Mouse (Mus musculus) CH12.LX (cell line): ENCODE data around the gene Ngfr. TPM values are rescaled to one million over a fixed set of nuclear protein-coding genes. Genes with fewer than 3 reads are reported as not detected.

Experiments
- DNase-seq: peaks from one replicate; pipeline ENCODE4 v3.0.0-alpha.2; 2013; ENCODE audit errors: extremely low read depth
- H3K27ac ChIP-seq: 2 replicates; pipeline ENCODE4 v1.5.1; 2012; ENCODE audit warnings: low read depth, mild to moderate bottlenecking, control low read depth, moderate library complexity; ENCODE audit not compliant: insufficient read depth
- H3K27me3 ChIP-seq: replicated peaks from 2 replicates; pipeline ENCODE3; 2012; ENCODE audit warnings: inconsistent platforms
- H3K36me3 ChIP-seq, 2 experiments: replicated peaks in 1 of 2; 2 replicates each; pipeline versions ENCODE3 to v1.6.1; 2012; ENCODE audit warnings: inconsistent platforms in 1 of 2, low read length in 1 of 2, mild to moderate bottlenecking in 1 of 2, mixed read lengths in 1 of 2, moderate library complexity in 1 of 2; ENCODE audit not compliant: control insufficient read depth in 1 of 2, insufficient read depth in 1 of 2
- H3K4me1 ChIP-seq, 2 experiments: 2 replicates each; pipeline ENCODE4 v1.6.1; 2012; ENCODE audit warnings: inconsistent platforms in 1 of 2, moderate library complexity in 1 of 2; ENCODE audit not compliant: insufficient read depth in 2 of 2, control insufficient read depth in 1 of 2
- H3K4me2 ChIP-seq: 2 replicates; pipeline ENCODE4 v1.6.1; 2012; ENCODE audit warnings: low read depth, mild to moderate bottlenecking, control low read depth; ENCODE audit not compliant: poor library complexity, insufficient read depth, severe bottlenecking
- H3K4me3 ChIP-seq, 3 experiments: fragments of 150-350 bp in 1 of 3; sonication (generic) in 1 of 3; replicated peaks in 1 of 3; 2 replicates each; pipeline versions ENCODE3 to v1.5.1; 2011 to 2012; ENCODE audit warnings: low read depth in 2 of 3, low read length in 2 of 3, mild to moderate bottlenecking in 2 of 3, moderate library complexity in 2 of 3, control low read depth in 1 of 3, improper control_type of control experiment in 1 of 3, inconsistent platforms in 1 of 3, mixed read lengths in 1 of 3; ENCODE audit not compliant: poor library complexity in 1 of 3
- H3K79me2 ChIP-seq: replicated peaks from 2 replicates; pipeline ENCODE4 v1.6.1; 2012; ENCODE audit warnings: mild to moderate bottlenecking, moderate library complexity; ENCODE audit not compliant: control insufficient read depth, poor library complexity, insufficient read depth, severe bottlenecking; ENCODE audit errors: extremely low read depth
- H3K9ac ChIP-seq: 2 replicates; pipeline ENCODE4 v1.6.1; 2012; ENCODE audit warnings: low read depth, mild to moderate bottlenecking, control low read depth, moderate library complexity; ENCODE audit not compliant: insufficient read depth
- H3K9me3 ChIP-seq: replicated peaks from 2 replicates; pipeline ENCODE3; 2012; ENCODE audit warnings: low read length, inconsistent platforms, mixed read lengths
- BHLHE40 ChIP-seq: IDR thresholded peaks from 2 replicates; pipeline ENCODE4 v1.6.1; 2011; ENCODE audit warnings: mild to moderate bottlenecking, low read depth, low read length, improper control_type of control experiment
- CHD1 ChIP-seq: IDR thresholded peaks from 2 replicates; pipeline ENCODE4 v1.6.1; 2012; ENCODE audit warnings: low read depth, low read length, improper control_type of control experiment, inconsistent platforms
- CTCF ChIP-seq, 2 experiments: IDR thresholded peaks in 1 of 2; conservative IDR thresholded peaks in 1 of 2; 2 replicates each; pipeline ENCODE4 v1.5.1; 2011 to 2012; ENCODE audit warnings: low read depth in 2 of 2, low read length in 2 of 2, improper control_type of control experiment in 1 of 2, inconsistent platforms in 1 of 2, mild to moderate bottlenecking in 1 of 2, moderate library complexity in 1 of 2
- E2F4 ChIP-seq: IDR thresholded peaks from 2 replicates; pipeline ENCODE4 v1.6.1; 2011; ENCODE audit warnings: low read depth, low read length, improper control_type of control experiment; ENCODE audit not compliant: insufficient replicate concordance
- GABPA ChIP-seq: IDR thresholded peaks from 2 replicates; pipeline ENCODE4 v1.6.1; 2012; ENCODE audit warnings: low read depth, low read length, improper control_type of control experiment, inconsistent platforms; ENCODE audit not compliant: insufficient replicate concordance
- HCFC1 ChIP-seq: IDR thresholded peaks from 2 replicates; pipeline ENCODE4 v1.6.1; 2012; ENCODE audit warnings: low read depth, mild to moderate bottlenecking, inconsistent platforms, low read length, improper control_type of control experiment
- IRF4 ChIP-seq: IDR thresholded peaks from 2 replicates; pipeline ENCODE4 v1.6.1; 2014; ENCODE audit warnings: low read depth, mild to moderate bottlenecking, inconsistent platforms, low read length, improper control_type of control experiment
- JUN ChIP-seq: IDR thresholded peaks from 2 replicates; pipeline ENCODE4 v1.6.1; 2011; ENCODE audit warnings: low read depth, mild to moderate bottlenecking, low read length, improper control_type of control experiment, moderate library complexity; ENCODE audit not compliant: insufficient read depth
- MAFK ChIP-seq: IDR thresholded peaks from 2 replicates; pipeline ENCODE4 v1.6.1; 2011; ENCODE audit warnings: low read length, improper control_type of control experiment; ENCODE audit not compliant: insufficient replicate concordance
- MAX ChIP-seq: IDR thresholded peaks from 2 replicates; pipeline ENCODE4 v1.6.1; 2011; ENCODE audit warnings: low read length, improper control_type of control experiment
- MEF2A ChIP-seq: IDR thresholded peaks from 2 replicates; pipeline ENCODE4 v1.6.1; 2014; ENCODE audit warnings: low read depth, mild to moderate bottlenecking, inconsistent platforms, low read length, improper control_type of control experiment, borderline replicate concordance
- MXI1 ChIP-seq: IDR thresholded peaks from 2 replicates; pipeline ENCODE4 v1.6.1; 2011; ENCODE audit warnings: mild to moderate bottlenecking, low read depth, low read length, improper control_type of control experiment
- MYC ChIP-seq: IDR thresholded peaks from 2 replicates; pipeline ENCODE4 v1.6.1; 2011; ENCODE audit warnings: low read depth, mild to moderate bottlenecking, improper control_type of control experiment, low read length
- NRF1 ChIP-seq: IDR thresholded peaks from 2 replicates; pipeline ENCODE4 v1.6.1; 2014; ENCODE audit warnings: low read depth, mild to moderate bottlenecking, inconsistent platforms, low read length, improper control_type of control experiment, moderate library complexity
- PAX5 ChIP-seq: IDR thresholded peaks from 2 replicates; pipeline ENCODE4 v1.6.1; 2012; ENCODE audit warnings: low read length, inconsistent platforms, mixed read lengths
- POLR2AphosphoS2 ChIP-seq: IDR thresholded peaks from 2 replicates; pipeline ENCODE4 v1.6.1; 2011; ENCODE audit warnings: low read depth, low read length, improper control_type of control experiment
- RAD21 ChIP-seq: IDR thresholded peaks from 2 replicates; pipeline ENCODE4 v1.6.1; 2011; ENCODE audit warnings: low read depth, mild to moderate bottlenecking, low read length, improper control_type of control experiment, moderate library complexity
- SIN3A ChIP-seq: IDR thresholded peaks from 2 replicates; pipeline ENCODE4 v1.6.1; 2012; ENCODE audit warnings: low read length, improper control_type of control experiment, inconsistent platforms
- SMC3 ChIP-seq: IDR thresholded peaks from 2 replicates; pipeline ENCODE4 v1.6.1; 2011; ENCODE audit warnings: low read depth, low read length, improper control_type of control experiment
- TBP ChIP-seq: conservative IDR thresholded peaks from 2 replicates; pipeline ENCODE4 v1.6.1; 2011; ENCODE audit warnings: low read depth, low read length, improper control_type of control experiment
- TCF12 ChIP-seq: IDR thresholded peaks from 2 replicates; pipeline ENCODE4 v1.6.1; 2014; ENCODE audit warnings: low read depth, mild to moderate bottlenecking, inconsistent platforms, low read length, improper control_type of control experiment
- USF1 ChIP-seq: IDR thresholded peaks from 2 replicates; pipeline ENCODE4 v1.6.1; 2014; ENCODE audit warnings: low read depth, mild to moderate bottlenecking, inconsistent platforms, low read length, improper control_type of control experiment
- ZKSCAN1 ChIP-seq: IDR thresholded peaks from 2 replicates; pipeline ENCODE4 v1.6.1; 2012; ENCODE audit warnings: low read depth, inconsistent platforms, low read length, improper control_type of control experiment, borderline replicate concordance
- ZNF384 ChIP-seq: IDR thresholded peaks from 2 replicates; pipeline ENCODE4 v1.6.1; 2012; ENCODE audit warnings: low read depth, low read length, improper control_type of control experiment, inconsistent platforms
- dilution Hi-C: fragments of 300-500 bp; cut with MboI; formaldehyde crosslinking; loops from 2 replicates; pipeline ENCODE4 v1.14.3; 2020; ENCODE audit warnings: low sequenced_read_pairs; ENCODE audit not compliant: extremely low pct_unique_long_range_greater_than_20kb, extremely low pct_ligation_motif_present
- in situ Hi-C: fragments of 300-500 bp; cut with MboI; formaldehyde crosslinking; loops from 3 replicates; pipeline ENCODE4 v1.14.3; 2019; ENCODE audit warnings: low sequenced_read_pairs, low pct_ligation_motif_present, low pct_unique_long_range_greater_than_20kb, mixed read lengths
- polyA plus RNA-seq: library from polyadenylated mRNA; unstranded; fragments of >175 nt; gene quantifications from 2 replicates; pipeline ENCODE4 v1.2.1, GENCODE M21; 2012; ENCODE audit warnings: low read depth; ENCODE audit not compliant: insufficient read length
- total RNA-seq, 2 experiments: library from RNA; depleted of rRNA; stranded (reverse); fragments of 300-350 nt in 1 of 2; fragments of >200 nt in 1 of 2; gene quantifications; 2 replicates each; pipeline ENCODE4 v1.2.3; 2012 to 2014

Ngfr gene
- total and polyA plus RNA-seq, 3 experiments = not detected

- no peak overlapping the region for H3K27ac ChIP-seq
- in situ Hi-C loops = no loop called here
- TF ChIP-seq GABPA = no peak
- no peak for TF ChIP-seq SIN3A
- no peak for TF ChIP-seq BHLHE40
- no peak for TF ChIP-seq CTCF (conservative IDR thresholded peaks at IDR 0.05 in 1 of 2, IDR thresholded peaks at IDR 0.05 in 1 of 2; ENCODE audit: low read depth in 2 of 2, low read length in 2 of 2)
- TF ChIP-seq CHD1 = no peak
- TF ChIP-seq HCFC1 = no peak
- TF ChIP-seq POLR2AphosphoS2 = no peak
- TF ChIP-seq USF1 = no peak
- no peak for TF ChIP-seq E2F4
- TF ChIP-seq, all 38 proteins: peak for 0
- Histone ChIP-seq H3K79me2 (no peaks in the 10 kb centered on the region), H3K36me3 (no peaks in the 10 kb centered on the region), H3K4me1 (peaks cover 0 to 3% of the 10 kb centered on the region in 2 experiments; a peak in 1 of 4 replicates), H3K9me3 (no peaks in the 10 kb centered on the region), H3K27me3 (peaks cover 90% of the 10 kb centered on the region), H3K9ac (no peak overlapping the region), H3K4me3 (no peak overlapping the region), H3K4me2 (no peak overlapping the region)
- DNase-seq = no peak
- dilution Hi-C loops = no loop called here
Measured at GRCm38 (mm10) chr11:95619886-95620444, 32.4 kb upstream of the Ngfr start.

DNA sequence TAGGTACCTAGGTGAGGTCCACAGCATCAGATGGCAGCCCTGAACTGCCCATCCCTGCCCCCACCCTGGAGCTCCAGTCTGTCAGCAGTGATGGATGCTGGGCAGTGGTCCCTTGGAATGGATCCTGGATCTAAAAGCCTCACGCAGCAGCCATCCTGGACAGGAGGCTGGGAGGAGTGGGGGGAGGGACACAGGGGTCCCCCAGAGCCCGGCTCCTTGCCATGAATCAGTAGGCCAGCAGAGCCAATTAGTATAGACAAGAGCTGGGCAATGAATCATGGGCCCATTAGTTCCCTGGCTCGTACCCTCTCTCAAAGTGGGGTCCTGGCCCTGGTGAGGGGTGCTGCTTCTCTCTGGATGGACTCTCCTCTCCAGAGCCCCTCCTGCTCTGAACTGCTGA, 31.5 kb upstream of the Ngfr start:
- TF ChIP-seq NRF1 (no peak), GABPA (no peak), MAFK (no peak), TBP (no peak), MEF2A (no peak), PAX5 (no peak), MXI1 (no peak), MAX (no peak), JUN (no peak), USF1 (no peak), SMC3 (no peak), RAD21 (no peak), SIN3A (no peak), MYC (no peak), ZKSCAN1 (no peak), ZNF384 (no peak), TCF12 (no peak), IRF4 (no peak)
- H3K36me3 ChIP-seq = no peaks in the 10 kb centered on the region
- no peaks in the 10 kb centered on the region for H3K79me2 ChIP-seq
- H3K4me3 ChIP-seq = no peak overlapping the region
- H3K4me2 ChIP-seq = no peak overlapping the region
- in situ Hi-C loops (no loop called here), dilution Hi-C loops (no loop called here)
- peaks cover 91% of the 10 kb centered on the region for H3K27me3 ChIP-seq
- DNase-seq = no peak
- no peak overlapping the region for H3K27ac ChIP-seq
- H3K4me1 ChIP-seq = peaks cover 0 to 3% of the 10 kb centered on the region in 2 experiments; a peak in 1 of 4 replicates
- H3K9ac ChIP-seq = no peak overlapping the region
- no peaks in the 10 kb centered on the region for H3K9me3 ChIP-seq
